Mouse (Mus musculus): ENCODE measurements around the gene Hspa5.
"Not testable (repeated sequence)": the region's sequence is repeated elsewhere in the genome, so short reads cannot be mapped to it uniquely, and the experiment has no call there.

GRCm38 (mm10) chr2:34792543-34792942 is 20.8 kb downstream of the Hspa5 start:
- TF ChIP-seq GATA1 (IDR thresholded peaks at IDR 0.05; ENCODE audit: borderline replicate concordance, low read length); CTCF (IDR thresholded peaks at IDR 0.05; ENCODE audit: low read depth, low read length); POLR2AphosphoS5 (IDR thresholded peaks at IDR 0.05; ENCODE audit: insufficient replicate concordance, low read depth, low read length): not testable (repeated sequence)

Measured in G1E (cell line).